Mouse (Mus musculus) lung, embryonic 14.5 days (tissue): Measurements from ENCODE around the gene Prickle1. TPM values are rescaled to one million over a fixed set of nuclear protein-coding genes. Genes with fewer than 3 reads are reported as not detected.

Experiments
- ATAC-seq: fragments of 200-750 bp; cut with Nextera tagmentation; 2 replicates; pipeline ENCODE4 v1.8.0; 2017; ENCODE audit warnings: mild to moderate bottlenecking, moderate TSS enrichment, moderate library complexity; ENCODE audit not compliant: insufficient read depth
- DNase-seq: peaks from one replicate; pipeline ENCODE4 v3.0.0-alpha.2; 2015
- H3K27ac ChIP-seq: fragments of 300-500 bp; sonication (generic); 2 replicates; pipeline ENCODE4 v1.5.1; 2014; ENCODE audit warnings: low read depth, mild to moderate bottlenecking, moderate library complexity
- H3K27me3 ChIP-seq: fragments of 300-500 bp; sonication (generic); 2 replicates; pipeline ENCODE4 v1.6.1; 2014; ENCODE audit warnings: low read length, control low read depth; ENCODE audit not compliant: insufficient read depth
- H3K36me3 ChIP-seq: fragments of 300-500 bp; sonication (generic); 2 replicates; pipeline ENCODE4 v1.6.1; 2014; ENCODE audit warnings: control low read depth; ENCODE audit not compliant: insufficient read depth
- H3K4me1 ChIP-seq: fragments of 300-500 bp; sonication (generic); 2 replicates; pipeline ENCODE4 v1.6.1; 2014; ENCODE audit warnings: antibody characterized with exemption, control low read depth; ENCODE audit not compliant: insufficient read depth
- H3K4me2 ChIP-seq: fragments of 300-500 bp; sonication (generic); 2 replicates; pipeline ENCODE4 v1.6.1; 2014; ENCODE audit warnings: mild to moderate bottlenecking
- H3K4me3 ChIP-seq: fragments of 300-500 bp; sonication (generic); 2 replicates; pipeline ENCODE4 v1.5.1; 2014; ENCODE audit warnings: low read depth, low read length
- H3K9ac ChIP-seq: fragments of 300-500 bp; sonication (generic); 2 replicates; pipeline ENCODE4 v1.6.1; 2014
- H3K9me3 ChIP-seq: fragments of 300-500 bp; sonication (generic); 2 replicates; pipeline ENCODE4 v1.6.1; 2016; ENCODE audit warnings: low read depth, low read length, control low read depth
- CTCF ChIP-seq: IDR thresholded peaks from 2 replicates; pipeline ENCODE4 v1.5.1; 2016; ENCODE audit warnings: antibody characterized with exemption, low read depth
- WGBS: fragments of 180-500 bp; shearing (Covaris S2); extraction: QIAGEN DNeasy Blood & Tissue Kit; methylation state at CpG from one replicate; pipeline ENCODE4 v1.1.7; 2014; 5-methylcytosine and 5-hydroxymethylcytosine counted together
- polyA plus RNA-seq: library from polyadenylated mRNA; unstranded; fragments of >200 nt; fragmentation: Nextera tagmentation; extraction: Ambion mirVana; gene quantifications from 2 replicates; pipeline ENCODE4 v1.2.1, GENCODE M21; 2014

The Prickle1 gene
- polyA plus RNA-seq, 1 experiment from 2014 or later = 22.7 TPM

DNA sequence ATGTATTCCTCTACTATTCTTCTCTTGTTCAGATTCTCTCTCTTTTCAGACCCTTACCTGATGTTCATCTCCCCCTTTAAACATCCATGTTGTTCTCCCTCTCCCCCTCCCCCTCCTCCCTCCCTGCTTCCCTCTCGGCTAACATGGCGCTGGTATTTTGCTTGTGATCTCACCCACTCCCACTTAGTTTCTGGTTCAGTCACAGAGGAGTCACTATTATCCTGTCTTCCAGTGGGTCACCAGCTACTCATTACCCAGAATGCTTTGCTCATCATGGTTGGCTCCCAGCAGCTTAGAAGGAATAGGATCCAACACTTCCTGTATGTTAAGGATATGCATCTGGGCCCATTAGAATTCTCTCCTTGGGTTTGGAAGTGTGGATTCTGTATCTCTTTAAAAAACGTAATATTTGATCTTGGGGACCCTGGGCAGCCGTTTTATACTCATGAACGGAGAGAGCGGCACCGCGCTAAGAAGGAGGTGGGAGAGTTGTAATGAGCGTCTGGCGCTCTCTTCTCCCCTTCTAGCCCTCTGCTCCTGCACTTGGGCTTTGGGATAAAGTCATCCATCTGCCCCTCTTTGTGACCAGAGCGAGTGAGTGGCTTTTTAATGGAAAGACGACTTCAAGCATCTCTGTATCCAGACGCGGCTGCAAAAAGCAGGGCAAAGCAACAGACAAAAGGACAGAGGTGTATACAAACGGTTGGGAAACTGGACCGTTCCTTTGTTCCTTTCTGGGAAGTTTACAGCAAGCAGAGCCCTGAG is 16.0 kb upstream of the Prickle1 start:
- Histone ChIP-seq H3K36me3 (no peaks in the 10 kb centered on the region), H3K27me3 (no peaks in the 10 kb centered on the region), H3K4me1 (no peaks in the 10 kb centered on the region), H3K27ac (no peak overlapping the region), H3K9me3 (no peaks in the 10 kb centered on the region), H3K4me2 (no peak overlapping the region), H3K9ac (no peak overlapping the region), H3K4me3 (no peak overlapping the region)
- ATAC-seq = no peak
- no peak for DNase-seq
- WGBS = 88% methylated on average over 16 of the region's 16 CpGs
- no peak for TF ChIP-seq CTCF

DNA sequence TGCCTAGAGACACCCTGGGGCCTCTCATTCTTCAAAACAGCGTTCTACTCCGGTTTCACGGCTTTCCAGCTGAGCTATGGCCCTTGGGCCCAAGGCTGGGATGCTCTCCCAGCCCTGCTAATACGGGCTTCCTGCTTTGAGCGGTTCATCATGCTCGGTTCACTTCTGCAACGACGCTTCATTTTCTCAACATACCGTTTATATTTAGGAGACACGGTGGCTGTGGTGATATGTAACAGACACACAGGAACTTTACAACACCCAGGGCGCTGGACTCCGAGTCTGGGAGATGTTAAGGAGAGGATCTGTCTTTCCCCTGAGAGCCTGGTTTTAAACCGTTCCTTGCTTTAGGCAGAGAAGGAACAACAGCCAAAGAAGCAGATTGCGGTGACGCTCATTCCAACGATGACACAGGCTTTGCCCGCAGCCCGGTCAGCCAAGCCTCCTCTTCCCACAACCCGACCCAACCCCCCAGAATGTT is 15.1 kb upstream of the Prickle1 start:
- WGBS = 45% methylated on average over 19 of the region's 19 CpGs

DNA sequence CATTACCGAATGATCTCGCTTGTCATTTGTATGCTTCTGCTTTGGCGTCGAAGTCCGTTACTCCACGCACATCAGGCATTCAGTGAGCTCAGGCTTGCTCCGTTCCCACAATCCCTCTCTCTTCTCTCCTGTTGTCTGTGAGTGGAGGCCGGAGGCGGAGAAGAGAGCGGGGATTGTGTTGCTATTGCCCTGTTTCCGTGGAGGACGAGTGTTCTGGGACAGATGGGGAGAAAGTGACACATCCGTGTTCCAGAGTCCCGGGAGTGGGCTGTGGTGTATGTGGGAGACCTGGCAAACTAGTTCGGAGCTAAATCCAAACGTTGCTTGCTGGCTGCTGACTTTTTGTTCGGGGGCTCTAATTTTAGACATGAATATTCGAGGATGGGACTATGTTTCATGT is 14.6 kb upstream of the Prickle1 start:
- Histone ChIP-seq H3K27ac (no peak overlapping the region), H3K9me3 (no peaks in the 10 kb centered on the region), H3K4me3 (no peak overlapping the region), H3K27me3 (no peaks in the 10 kb centered on the region), H3K4me1 (no peaks in the 10 kb centered on the region), H3K9ac (no peak overlapping the region), H3K4me2 (no peak overlapping the region), H3K36me3 (no peaks in the 10 kb centered on the region)
- 71% methylated on average over 18 of the region's 18 CpGs for WGBS
- DNase-seq (no peak), ATAC-seq (no peak)
- no peak for TF ChIP-seq CTCF

More for the DNA sequence above, 15.1 kb upstream of the Prickle1 start:
- DNase-seq (peak; percentile 20), ATAC-seq (no peak)
- TF ChIP-seq CTCF = no peak
- Histone ChIP-seq H3K36me3 (no peaks in the 10 kb centered on the region), H3K4me2 (no peak overlapping the region), H3K9me3 (no peaks in the 10 kb centered on the region), H3K9ac (no peak overlapping the region), H3K27me3 (no peaks in the 10 kb centered on the region), H3K4me1 (no peaks in the 10 kb centered on the region), H3K4me3 (no peak overlapping the region), H3K27ac (no peak overlapping the region)

DNA sequence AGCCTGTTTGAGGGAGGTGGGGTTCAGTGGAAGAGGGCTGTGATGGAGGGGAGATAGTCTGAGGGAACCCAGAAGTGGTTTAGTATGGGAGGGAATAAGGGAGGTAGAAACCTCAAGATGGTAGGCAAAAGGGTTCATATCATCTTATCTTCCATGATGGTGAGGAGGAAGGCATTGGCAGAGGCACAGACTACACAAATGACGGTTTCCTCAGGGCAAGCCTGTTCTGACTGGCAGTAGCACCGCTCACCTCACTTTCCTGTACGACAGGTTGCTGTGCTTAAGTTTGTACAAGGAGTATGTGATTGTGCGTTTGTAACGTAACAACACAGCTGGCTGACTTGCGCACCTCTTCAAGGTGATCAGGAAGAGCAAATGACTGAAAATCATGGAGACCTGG is 7.2 kb upstream of the Prickle1 start:
- Histone ChIP-seq H3K4me3 (no peak overlapping the region), H3K27me3 (no peaks in the 10 kb centered on the region), H3K27ac (no peak overlapping the region), H3K9me3 (no peaks in the 10 kb centered on the region), H3K4me1 (no peaks in the 10 kb centered on the region), H3K36me3 (no peaks in the 10 kb centered on the region), H3K4me2 (no peak overlapping the region), H3K9ac (no peak overlapping the region)
- DNase-seq (no peak), ATAC-seq (no peak)
- TF ChIP-seq CTCF = no peak
- WGBS = 85% methylated on average over 6 of the region's 6 CpGs

DNA sequence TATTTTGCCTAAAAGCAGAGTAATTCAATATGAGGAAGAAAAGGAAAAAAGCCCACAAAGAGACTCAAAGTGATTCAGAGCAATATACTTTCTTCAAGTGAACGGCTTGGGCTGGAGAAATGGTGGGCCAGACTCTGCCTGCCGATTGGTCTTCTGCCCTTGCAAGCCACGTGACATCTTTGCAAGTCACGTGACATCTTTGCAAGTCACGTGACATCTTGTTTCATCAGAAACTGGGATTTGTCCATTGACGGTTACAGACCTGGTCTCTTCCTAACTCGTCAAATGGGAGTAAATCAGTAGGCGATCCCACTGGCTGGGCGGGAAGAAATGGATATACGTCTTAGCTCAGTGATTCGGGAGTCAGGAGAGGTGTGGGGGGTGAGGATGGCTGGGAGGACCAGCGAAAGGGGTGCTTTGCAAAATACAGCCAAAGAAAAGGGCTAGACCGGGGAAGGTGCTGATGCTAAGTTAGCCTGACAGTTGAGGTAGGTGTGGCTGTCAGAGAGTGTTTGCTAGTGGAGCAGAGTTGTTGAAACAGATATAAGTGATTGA is 5.8 kb upstream of the Prickle1 start:
- DNase-seq (no peak), ATAC-seq (no peak)
- Histone ChIP-seq H3K9me3 (no peaks in the 10 kb centered on the region), H3K27ac (no peak overlapping the region), H3K9ac (no peak overlapping the region), H3K4me1 (peaks cover 4% of the 10 kb centered on the region; the same call in 1 of the 2 replicates), H3K4me3 (no peak overlapping the region), H3K4me2 (no peak overlapping the region), H3K27me3 (no peaks in the 10 kb centered on the region), H3K36me3 (no peaks in the 10 kb centered on the region)
- 90% methylated on average over 13 of the region's 13 CpGs for WGBS
- no peak for TF ChIP-seq CTCF

DNA sequence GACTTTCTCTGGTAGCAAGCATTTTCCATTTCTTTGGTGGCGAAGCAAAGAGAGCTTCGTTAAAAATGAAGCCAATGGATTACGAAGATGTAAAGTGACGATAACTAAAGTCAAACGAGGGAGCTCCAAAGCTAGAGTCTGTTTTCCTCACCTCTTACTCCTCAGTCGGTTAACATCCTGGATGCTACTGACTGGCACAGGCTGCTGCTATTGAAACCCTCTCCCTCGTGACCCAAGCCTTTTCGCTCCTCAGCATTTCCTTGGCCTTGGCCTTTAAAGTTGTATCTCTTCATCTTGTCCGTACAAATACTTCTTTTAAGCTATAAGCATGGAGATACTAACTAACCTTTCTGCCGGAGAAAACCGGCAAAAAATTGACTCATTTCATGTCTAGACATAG is 1.3 kb upstream of the Prickle1 start:
- H3K36me3 ChIP-seq = no peaks in the 10 kb centered on the region
- peak overlapping the region; percentile 90 for H3K4me2 ChIP-seq
- DNase-seq (no peak), ATAC-seq (no peak)
- TF ChIP-seq CTCF = no peak
- no peaks in the 10 kb centered on the region for H3K27me3 ChIP-seq
- peaks cover 20% of the 10 kb centered on the region for H3K4me1 ChIP-seq
- no peak overlapping the region for H3K27ac ChIP-seq
- no peaks in the 10 kb centered on the region for H3K9me3 ChIP-seq
- H3K9ac ChIP-seq = no peak overlapping the region
- 53% methylated on average over 11 of the region's 11 CpGs for WGBS
- H3K4me3 ChIP-seq = peak overlapping the region; percentile 91; the same call in 1 of the 2 replicates

DNA sequence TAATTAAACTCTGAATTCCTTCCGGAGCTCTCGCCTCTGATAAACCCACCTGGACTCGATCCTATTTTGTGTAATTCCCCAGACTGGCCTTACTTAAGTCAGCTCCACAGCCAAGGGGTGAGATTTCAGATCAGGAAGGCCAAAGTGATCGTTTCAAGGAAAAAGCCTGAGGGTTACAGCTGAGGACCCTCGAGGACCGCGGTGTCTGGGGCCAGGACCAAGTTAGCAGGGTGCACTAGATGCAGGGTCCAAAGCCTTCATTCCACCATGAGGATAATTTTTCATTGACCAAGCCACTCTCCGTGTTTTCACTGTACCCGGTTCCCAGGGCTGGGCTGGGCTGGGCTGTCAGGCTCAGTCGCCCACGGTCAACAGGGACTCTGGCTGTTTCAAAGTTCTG is 594 bp upstream of the Prickle1 start:
- DNase-seq = peak; percentile 86
- peak overlapping the region; percentile 90 for H3K4me2 ChIP-seq
- peaks cover 20% of the 10 kb centered on the region for H3K4me1 ChIP-seq
- no peaks in the 10 kb centered on the region for H3K36me3 ChIP-seq
- H3K27me3 ChIP-seq = no peaks in the 10 kb centered on the region
- H3K9ac ChIP-seq = peak overlapping the region; percentile 93
- no peak for TF ChIP-seq CTCF
- H3K27ac ChIP-seq = peak overlapping the region; percentile 88; the same call in 1 of the 2 replicates
- WGBS = 0% methylated on average over 11 of the region's 11 CpGs
- ATAC-seq = peak; percentile 36
- peak overlapping the region; percentile 91 for H3K4me3 ChIP-seq
- H3K9me3 ChIP-seq = no peaks in the 10 kb centered on the region
